Mouse (Mus musculus) lung, adult 2 months (tissue): ENCODE results near the gene Atf7ip2. TPM values are rescaled to one million over a fixed set of nuclear protein-coding genes. Genes with fewer than 3 reads are reported as not detected.

Source experiments
- DNase-seq: peaks from one replicate; pipeline ENCODE4 v3.0.0; 2022
- H3K4me1 ChIP-seq: fragments of 200-500 bp; 2 replicates; pipeline ENCODE4 v1.6.1; 2011; ENCODE audit warnings: low read length; ENCODE audit not compliant: control insufficient read depth, insufficient read depth
- H3K4me3 ChIP-seq: fragments of 200-500 bp; replicated peaks from 2 replicates; pipeline ENCODE3; 2011; ENCODE audit warnings: low read depth, mild to moderate bottlenecking, control low read depth, low read length; ENCODE audit errors: extremely low read depth
- CTCF ChIP-seq: fragments of 200-500 bp; IDR thresholded peaks from 2 replicates; pipeline ENCODE4 v1.5.1; 2011; ENCODE audit warnings: mild to moderate bottlenecking, low read length, control low read depth; ENCODE audit not compliant: insufficient read depth
- POLR2A ChIP-seq: fragments of 200-500 bp; IDR thresholded peaks from 2 replicates; pipeline ENCODE4 v1.6.1; 2011; ENCODE audit warnings: low read depth, mild to moderate bottlenecking, control low read depth, low read length, borderline replicate concordance; ENCODE audit errors: extremely low read depth
- WGBS: fragments of 180-500 bp; shearing (Covaris S2); methylation state at CpG from one replicate; pipeline ENCODE4 v1.1.7; 2018; 5-methylcytosine and 5-hydroxymethylcytosine counted together
- polyA plus RNA-seq: library from polyadenylated mRNA; depleted of rRNA; stranded (reverse); fragments of >200 nt; gene quantifications from 2 replicates; pipeline ENCODE4 v1.2.3, GENCODE M21; 2012; rRNA removed

Atf7ip2 gene
- polyA plus RNA-seq, 1 experiment, result not detected

GRCm38 (mm10) chr16:10297696-10298644, 105.5 kb downstream of the Atf7ip2 start:
- no peak for TF ChIP-seq CTCF
- no peak for TF ChIP-seq POLR2A
- DNase-seq, result no peak
- H3K4me1 ChIP-seq, result peaks cover 20% of the 10 kb centered on the region; the same call in 1 of the 2 replicates
- WGBS, result 44% methylated on average over 10 of the region's 10 CpGs
- no peak overlapping the region for H3K4me3 ChIP-seq

GRCm38 (mm10) chr16:10299637-10300036, 107.1 kb downstream of the Atf7ip2 start:
- peak; percentile 45 for DNase-seq
- WGBS, result 39% methylated on average over 8 of the region's 8 CpGs
- H3K4me3 ChIP-seq, result no peak overlapping the region
- TF ChIP-seq CTCF, result no peak
- TF ChIP-seq POLR2A, result no peak
- peaks cover 28% of the 10 kb centered on the region; the same call in 1 of the 2 replicates for H3K4me1 ChIP-seq

- 52% methylated on average over 3 of the region's 3 CpGs for WGBS
- Histone ChIP-seq H3K4me1 (peaks cover 28% of the 10 kb centered on the region; the same call in 1 of the 2 replicates), H3K4me3 (no peak overlapping the region)
- DNase-seq, result no peak
- no peak for TF ChIP-seq CTCF
- no peak for TF ChIP-seq POLR2A
Observed at GRCm38 (mm10) chr16:10300231-10301186, 108.0 kb downstream of the Atf7ip2 start.

Other genes with a start within 250 kb of the Atf7ip2 start
- 0.02 and 0.24 TPM in 2 replicates for gene Grin2a, start 197.2 kb upstream of the Atf7ip2 start, polyA plus RNA-seq
- 0.16 TPM in 1 of 2 replicates, not detected in the other for gene Rpl39l, start 22.5 kb upstream of the Atf7ip2 start, polyA plus RNA-seq
- gene Emp2, start 121.3 kb downstream of the Atf7ip2 start, polyA plus RNA-seq, result 763 and 1,000 TPM in 2 replicates
- 6.8 and 9.2 TPM in 2 replicates for gene Tekt5, start 202.8 kb downstream of the Atf7ip2 start, polyA plus RNA-seq
- gene Nubp1, start 219.2 kb downstream of the Atf7ip2 start, polyA plus RNA-seq, result 25.9 and 31.0 TPM in 2 replicates